Mouse (Mus musculus) macrophage (primary cell): ENCODE measurements at regions not wholly inside any gene's neighbourhood (a gene's known extent, or its start where the extent isn't known, plus 50 kb on each side); places are given as distances from the start of the nearest gene placed in this dataset.
A peak's percentile ranks its signal among the peaks of the same experiment; 100 is the strongest.
"Not testable (repeated sequence)": the region's sequence is repeated elsewhere in the genome, so short reads cannot be mapped to it uniquely, and the experiment has no call there.

Experiments used
- H3K27ac ChIP-seq: fragments of 350-480 bp; formaldehyde crosslinking; 2 replicates; pipeline ENCODE4 v1.9.0; 2021
- H3K36me3 ChIP-seq: fragments of 350-480 bp; formaldehyde crosslinking; 2 replicates; pipeline ENCODE4 v1.9.0; 2021; ENCODE audit errors: inconsistent target
- H3K4me3 ChIP-seq: fragments of 350-480 bp; formaldehyde crosslinking; 2 replicates; pipeline ENCODE4 v1.9.0; 2021; ENCODE audit errors: inconsistent target
- H3K79me2 ChIP-seq: fragments of 350-480 bp; formaldehyde crosslinking; 2 replicates; pipeline ENCODE4 v1.9.0; 2021; ENCODE audit errors: inconsistent target
- WGBS: methylation state at CpG from one replicate; pipeline ENCODE4 v1.1.7; 2026; ENCODE audit warnings: inconsistent platforms; ENCODE audit not compliant: missing documents; 5-methylcytosine and 5-hydroxymethylcytosine counted together

DNA sequence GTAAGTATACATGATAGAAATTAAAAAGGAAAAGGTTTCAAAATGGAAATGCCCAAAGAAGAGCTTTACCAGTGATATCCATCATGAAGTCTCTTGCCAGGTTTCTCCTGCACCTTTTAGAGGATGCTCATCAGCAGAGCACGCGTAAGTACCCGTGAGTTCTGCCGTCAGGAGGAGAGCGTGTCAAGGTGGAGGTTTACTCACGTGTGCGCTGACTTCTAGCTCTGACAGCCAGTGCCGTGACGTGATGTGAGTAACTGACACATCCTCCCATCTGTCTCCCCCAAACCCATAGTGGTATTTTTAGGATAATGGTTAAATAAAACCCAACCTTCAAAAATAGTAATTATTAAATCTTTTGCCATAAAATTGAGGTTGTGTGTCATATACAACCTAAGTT is 55.3 kb downstream of the Adra2a start:
- no peak overlapping the region for H3K27ac ChIP-seq
- H3K4me3 ChIP-seq, result no peak overlapping the region
- H3K36me3 ChIP-seq, result no peaks in the 10 kb centered on the region
- WGBS, result 94% methylated on average over 8 of the region's 9 CpGs
- H3K79me2 ChIP-seq, result no peaks in the 10 kb centered on the region

DNA sequence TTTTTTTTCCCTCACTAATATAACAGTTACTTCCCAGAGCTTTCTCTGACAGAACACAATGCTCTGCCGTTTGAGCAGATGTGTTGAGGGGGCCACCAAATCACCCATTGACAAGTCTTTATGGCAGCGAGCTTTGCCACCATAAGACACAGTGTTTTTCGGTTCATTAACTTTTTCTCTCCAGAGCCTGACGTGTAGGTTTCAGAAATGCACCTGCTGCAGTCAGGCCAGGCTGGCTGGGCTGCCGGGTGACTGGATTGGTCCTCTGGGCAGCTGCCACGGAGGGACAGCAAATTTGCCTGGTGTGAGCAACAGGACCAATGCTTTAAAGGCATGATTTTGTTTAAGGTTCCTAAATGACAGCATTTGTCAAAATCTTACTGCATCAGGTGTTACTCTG is 55.8 kb downstream of the Adra2a start:
- WGBS, result 89% methylated on average over 6 of the region's 6 CpGs
- H3K36me3 ChIP-seq, result no peaks in the 10 kb centered on the region
- no peak overlapping the region for H3K27ac ChIP-seq
- H3K4me3 ChIP-seq, result no peak overlapping the region
- no peaks in the 10 kb centered on the region for H3K79me2 ChIP-seq

DNA sequence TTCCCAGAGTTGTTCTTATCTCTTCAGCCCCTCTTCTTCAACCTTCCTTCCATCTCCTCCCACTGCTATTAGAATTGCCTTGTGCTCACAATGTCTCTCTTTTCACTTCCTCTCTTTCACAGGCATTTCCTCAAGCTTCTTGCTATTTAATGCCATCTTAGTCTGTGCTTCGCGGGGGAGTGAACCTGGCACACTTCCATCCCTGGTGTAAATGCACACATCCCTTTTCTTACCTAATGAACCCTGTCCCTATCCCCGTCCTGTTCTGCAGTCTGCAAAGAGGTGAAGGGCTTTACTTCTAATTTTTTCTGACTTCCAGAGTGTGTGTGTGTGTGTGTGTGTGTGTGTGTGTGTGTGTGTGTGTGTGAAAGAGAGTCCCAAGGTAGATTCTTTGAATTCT is 62.6 kb downstream of the Adra2a start:
- no peak overlapping the region for H3K27ac ChIP-seq
- 0% methylated on average over 3 of the region's 3 CpGs for WGBS

GRCm38 (mm10) chr19:54107103-54107821 is 63.3 kb downstream of the Adra2a start:
- H3K27ac ChIP-seq, result no peak overlapping the region
- 72% methylated on average over 13 of the region's 13 CpGs for WGBS
- no peak overlapping the region for H3K4me3 ChIP-seq
- no peaks in the 10 kb centered on the region for H3K36me3 ChIP-seq
- H3K79me2 ChIP-seq, result no peaks in the 10 kb centered on the region

More for the DNA sequence above, 62.6 kb downstream of the Adra2a start:
- Histone ChIP-seq H3K4me3 (no peak overlapping the region), H3K36me3 (no peaks in the 10 kb centered on the region), H3K79me2 (no peaks in the 10 kb centered on the region)

- Histone ChIP-seq H3K79me2 (no peaks in the 10 kb centered on the region), H3K4me3 (no peak overlapping the region), H3K27ac (no peak overlapping the region), H3K36me3 (no peaks in the 10 kb centered on the region)
- WGBS, result 94% methylated on average over 6 of the region's 6 CpGs
Observed at GRCm38 (mm10) chr19:54110080-54110479, 66.1 kb downstream of the Adra2a start.

- H3K27ac ChIP-seq, result no peak overlapping the region
- H3K36me3 ChIP-seq, result no peaks in the 10 kb centered on the region
- H3K79me2 ChIP-seq, result no peaks in the 10 kb centered on the region
- WGBS, result 60% methylated on average over 3 of the region's 3 CpGs
- H3K4me3 ChIP-seq, result no peak overlapping the region
Observed at GRCm38 (mm10) chr19:54112691-54113090, 68.7 kb downstream of the Adra2a start.

DNA sequence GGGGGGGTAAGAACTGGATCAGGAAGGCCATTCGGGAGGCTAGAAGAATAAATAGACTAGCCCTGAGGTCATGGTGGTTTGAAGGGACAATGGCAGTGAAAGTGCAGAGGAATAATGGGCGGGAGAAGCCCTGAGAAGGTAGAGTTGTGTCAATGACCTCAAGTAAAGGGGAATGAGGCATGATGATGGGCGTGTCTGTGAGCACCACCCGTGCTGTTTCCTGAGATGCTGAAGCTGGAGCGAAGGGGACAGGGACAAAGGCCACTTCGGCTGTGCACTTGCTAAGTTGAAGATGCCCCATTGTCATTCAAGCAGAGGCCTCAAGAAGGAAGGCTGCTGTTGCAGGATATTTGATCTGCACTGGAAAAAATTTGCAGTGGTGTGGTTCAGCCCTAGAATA is 69.5 kb downstream of the Adra2a start:
- no peak overlapping the region for H3K27ac ChIP-seq
- no peaks in the 10 kb centered on the region for H3K36me3 ChIP-seq
- no peak overlapping the region for H3K4me3 ChIP-seq
- no peaks in the 10 kb centered on the region for H3K79me2 ChIP-seq
- 80% methylated on average over 6 of the region's 6 CpGs for WGBS

DNA sequence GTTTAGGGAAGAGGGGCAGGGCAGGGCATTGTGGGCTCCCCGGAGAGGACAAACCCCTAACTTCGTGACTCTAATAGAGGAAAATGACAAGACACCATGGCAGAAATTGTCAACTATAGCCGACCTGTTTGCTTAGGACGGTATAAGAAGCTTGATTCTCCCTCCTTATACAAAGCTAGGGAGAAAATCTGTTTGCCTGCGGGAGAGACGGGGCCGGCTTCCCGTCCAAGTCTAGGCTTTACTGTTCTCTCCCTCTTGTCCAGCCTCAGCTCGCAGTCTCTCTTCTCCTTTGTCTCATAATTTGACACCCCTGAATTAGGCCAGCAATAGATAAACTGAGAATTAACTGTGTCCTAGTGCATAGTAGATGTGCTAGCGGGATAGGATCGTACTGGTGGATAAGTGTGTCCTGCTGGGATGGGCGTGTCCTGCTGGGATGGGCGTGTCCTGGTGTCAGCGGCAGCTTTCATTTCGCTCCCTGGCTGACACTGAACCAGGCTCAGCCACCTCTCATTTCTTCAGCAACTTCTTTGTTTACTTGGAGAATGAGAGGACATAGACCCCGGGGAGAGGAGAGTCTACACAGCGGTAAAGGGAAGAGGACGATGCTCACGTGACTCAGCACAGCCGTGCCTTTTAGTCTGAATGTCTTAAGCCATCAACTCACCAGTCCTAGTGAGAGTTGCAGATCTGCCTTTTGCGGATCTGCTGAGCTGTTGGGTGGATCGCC is 70.8 kb downstream of the Adra2a start:
- peak overlapping the region; percentile 42 for H3K4me3 ChIP-seq
- no peaks in the 10 kb centered on the region for H3K79me2 ChIP-seq
- no peak overlapping the region for H3K27ac ChIP-seq
- no peaks in the 10 kb centered on the region for H3K36me3 ChIP-seq
- 11% methylated on average over 22 of the region's 22 CpGs for WGBS

- Histone ChIP-seq H3K36me3 (no peaks in the 10 kb centered on the region), H3K4me3 (peak overlapping the region; percentile 42), H3K27ac (no peak overlapping the region), H3K79me2 (no peaks in the 10 kb centered on the region)
- 21% methylated on average over 4 of the region's 4 CpGs for WGBS
Observed at GRCm38 (mm10) chr19:54115335-54115734, 71.4 kb downstream of the Adra2a start.

DNA sequence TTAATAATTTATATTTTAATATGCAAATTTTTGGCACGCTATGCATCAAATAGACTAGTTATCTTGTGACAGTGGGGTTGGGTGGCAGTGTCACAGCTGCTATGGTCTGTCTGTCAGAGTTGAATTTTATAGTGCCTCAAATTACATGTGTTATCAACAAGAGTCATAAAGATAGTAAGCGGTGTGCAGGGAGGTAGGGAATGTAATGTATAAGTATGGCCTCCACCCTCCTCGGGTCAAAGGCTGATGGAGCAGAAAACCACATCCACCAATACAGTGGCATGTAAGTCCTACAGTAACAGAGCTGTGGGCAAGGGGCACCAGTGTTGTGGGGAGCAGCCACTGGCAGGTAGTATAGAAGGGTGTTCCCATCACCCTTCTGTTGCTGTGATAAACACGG is 72.9 kb downstream of the Adra2a start:
- no peak overlapping the region for H3K4me3 ChIP-seq
- H3K27ac ChIP-seq, result no peak overlapping the region
- no peaks in the 10 kb centered on the region for H3K79me2 ChIP-seq
- 90% methylated on average over 4 of the region's 4 CpGs for WGBS
- no peaks in the 10 kb centered on the region for H3K36me3 ChIP-seq

GRCm38 (mm10) chr19:54117676-54118075 is 73.7 kb downstream of the Adra2a start:
- Histone ChIP-seq H3K36me3 (no peaks in the 10 kb centered on the region), H3K27ac (no peak overlapping the region), H3K79me2 (no peaks in the 10 kb centered on the region), H3K4me3 (no peak overlapping the region)
- WGBS, result 83% methylated on average over 11 of the region's 11 CpGs

DNA sequence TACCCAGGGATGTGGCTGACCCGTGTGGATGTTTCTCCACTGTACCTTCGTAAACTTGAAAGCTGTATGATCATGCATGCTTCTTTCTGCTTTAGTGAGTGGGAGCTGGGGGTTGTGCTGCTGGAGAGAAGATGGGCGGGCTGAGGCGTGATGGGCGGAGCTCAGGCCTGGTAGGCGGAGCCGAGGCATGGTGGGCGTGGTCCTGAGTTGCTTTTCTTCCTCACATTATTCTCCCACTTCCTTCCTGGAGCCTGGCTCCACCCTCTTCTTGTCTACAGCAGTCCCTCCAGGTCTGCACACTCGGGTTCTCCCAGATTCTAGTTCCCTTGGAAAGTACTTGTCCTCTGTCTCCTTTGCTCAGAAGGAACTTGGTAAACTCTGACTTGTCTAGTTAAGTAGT is 79.6 kb downstream of the Adra2a start:
- Histone ChIP-seq H3K4me3 (no peak overlapping the region), H3K79me2 (no peaks in the 10 kb centered on the region), H3K27ac (no peak overlapping the region), H3K36me3 (no peaks in the 10 kb centered on the region)
- 70% methylated on average over 6 of the region's 9 CpGs for WGBS

DNA sequence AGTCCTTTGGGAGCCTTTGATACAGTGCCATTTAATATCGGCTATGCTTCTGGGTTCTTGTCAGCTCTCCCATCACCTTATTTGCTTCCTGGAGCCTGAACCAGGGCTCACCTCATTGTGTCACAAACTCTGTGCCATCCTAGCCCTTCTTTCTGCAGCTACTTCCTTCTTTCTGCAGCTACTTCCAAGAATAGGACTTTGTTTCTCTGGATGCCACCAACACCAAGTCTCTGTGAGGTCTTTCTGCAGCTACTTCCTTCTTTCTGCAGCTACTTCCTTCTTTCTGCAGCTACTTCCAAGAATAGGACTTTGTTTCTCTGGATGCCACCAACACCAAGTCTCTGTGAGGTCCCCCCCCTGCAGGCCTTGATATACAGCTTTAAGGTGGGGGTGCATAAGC is 107.8 kb downstream of the Adra2a start:
- not testable (repeated sequence) for H3K36me3 ChIP-seq, H3K79me2 ChIP-seq, H3K27ac ChIP-seq, H3K4me3 ChIP-seq
- WGBS, result 87% methylated on average over 1 of the region's 1 CpGs

GRCm38 (mm10) chr19:54154400-54154799 is 110.4 kb downstream of the Adra2a start:
- 86% methylated on average over 4 of the region's 4 CpGs for WGBS
- H3K27ac ChIP-seq, result no peak overlapping the region
- no peaks in the 10 kb centered on the region for H3K79me2 ChIP-seq
- no peak overlapping the region for H3K4me3 ChIP-seq
- H3K36me3 ChIP-seq, result no peaks in the 10 kb centered on the region

DNA sequence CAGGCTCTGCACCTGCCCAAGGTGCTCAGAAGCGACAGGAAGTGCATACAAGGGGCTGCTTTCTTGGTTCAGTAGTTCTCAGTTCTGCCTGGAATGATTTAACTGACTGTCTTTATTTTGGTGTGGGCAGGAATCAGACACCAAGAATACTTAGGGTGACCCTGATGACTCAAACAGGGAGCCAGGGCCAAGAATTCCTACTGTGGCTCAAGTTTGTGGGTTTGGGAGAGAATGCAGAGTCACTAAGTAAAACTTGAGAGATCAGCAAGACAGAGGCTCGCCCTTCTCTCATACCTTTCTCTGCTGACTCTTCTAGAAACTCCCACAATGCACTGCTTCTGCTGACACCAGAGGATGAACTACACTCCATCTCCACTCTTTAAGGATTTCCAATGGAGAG is 126.4 kb downstream of the Adra2a start:
- 50% methylated on average over 2 of the region's 2 CpGs for WGBS
- no peak overlapping the region for H3K4me3 ChIP-seq
- no peaks in the 10 kb centered on the region for H3K36me3 ChIP-seq

More for the DNA sequence above, 126.4 kb downstream of the Adra2a start:
- no peaks in the 10 kb centered on the region for H3K79me2 ChIP-seq
- no peak overlapping the region for H3K27ac ChIP-seq
